In genomic region chr11:59226251-59226650, GRCm38 (mm10) we compare ENCODE assay signal across 9 mouse cellular contexts. TPM values are rescaled to one million over a fixed set of nuclear protein-coding genes. Genes with fewer than 3 reads are reported as not detected.
DNase-seq lines count a peak whose midpoint lies in the region; ATAC-seq and TF ChIP-seq lines count a peak whose summit lies in the region.
"Had no signal": no experiment of that assay in that cellular context is flagged by ENCODE, and none has a peak within 500 bp of the region (broad histone marks: within the 10 kb centered on the region; RNA-seq: fewer than 3 reads in every experiment).

No protein-coding gene starts in this region.

- ATAC-seq in liver, embryonic 12.5 days = no peak

- H3K4me1 ChIP-seq in erythroblast, embryonic 14.5 days (ENCODE audit: control insufficient read depth) = peaks cover 78% of the 10 kb centered on the region
- peaks cover 76% of the 10 kb centered on the region for H3K4me1 ChIP-seq in liver, embryonic 12.5 days

- intact Hi-C loops in gastrocnemius, adult 2 months (cut with DNase I) = no loop called here

- H3K27ac ChIP-seq in gastrocnemius, adult 2 months = peak overlapping the region; percentile 99
- H3K27ac ChIP-seq in liver, embryonic 12.5 days = peak overlapping the region; percentile 97

- peak overlapping the region; percentile 79 for H3K4me3 ChIP-seq in gastrocnemius, adult 2 months
- H3K4me3 ChIP-seq in erythroblast, embryonic 14.5 days (replicated peaks) = peak overlapping the region; percentile 88
- H3K4me3 ChIP-seq in liver, embryonic 12.5 days = peak overlapping the region; percentile 96

- H3K27me3 ChIP-seq in erythroblast, embryonic 14.5 days (ENCODE audit: control insufficient read depth) = no peaks in the 10 kb centered on the region
- H3K27me3 ChIP-seq in liver, embryonic 12.5 days (replicated peaks) = no peaks in the 10 kb centered on the region

- WGBS in liver, embryonic 12.5 days (ENCODE audit: insufficient replicate concordance) = 50% methylated on average over 3 of the region's 3 CpGs

- TF ChIP-seq CTCF in gastrocnemius, adult 2 months (IDR thresholded peaks at IDR 0.05) = no peak

- H3K4me2 ChIP-seq in liver, embryonic 12.5 days = peak overlapping the region; percentile 86

- no peaks in the 10 kb centered on the region for H3K9me3 ChIP-seq in erythroblast, embryonic 14.5 days (ENCODE audit: control insufficient read depth, low read length)
- H3K9me3 ChIP-seq in liver, embryonic 12.5 days (replicated peaks) = no peaks in the 10 kb centered on the region

- H3K36me3 ChIP-seq in erythroblast, embryonic 14.5 days (ENCODE audit: control insufficient read depth) = peaks cover 50% of the 10 kb centered on the region
- peaks cover 32% of the 10 kb centered on the region for H3K36me3 ChIP-seq in liver, embryonic 12.5 days

- no peak for DNase-seq in gastrocnemius, adult 2 months
- no peak for DNase-seq in gastrocnemius, postnatal 4 days (ENCODE audit: low spot score in 2 of 2)
- peak; percentile 71 for DNase-seq in 3T3-L1 (ENCODE audit: low read depth, low spot score)
- DNase-seq in T-cell, adult 2 months (ENCODE audit: low spot score) = no peak
- DNase-seq in layer of hippocampus, postnatal 14 days (ENCODE audit: low spot score in 2 of 2) = no peak
- DNase-seq in frontal cortex, postnatal 25 days (ENCODE audit: low spot score in 2 of 2) = no peak

- H3K9ac ChIP-seq in liver, embryonic 12.5 days = peak overlapping the region; percentile 99

RNA-seq across cellular contexts. Expression of gene Arf1, which starts 1.8 kb away (rescaled TPM):
- 100 to 1,000 TPM; 226 to 229 TPM for total RNA-seq in gastrocnemius, adult 2 months (2021)
- 100 to 1,000 TPM; 264 to 267 TPM for total RNA-seq in gastrocnemius, postnatal 4 days (2021)
- polyA plus RNA-seq in erythroblast, embryonic 14.5 days (2012) = 10.0 and 10.5 TPM in 2 replicates
- polyA plus RNA-seq in liver, embryonic 12.5 days (2016; fragmentation: Nextera tagmentation; extraction: Ambion mirVana) = 341 TPM in 2 replicates
- total RNA-seq in layer of hippocampus, postnatal 14 days (2021) = 100 to 1,000 TPM; 504 to 527 TPM

RNA-seq across cellular contexts. Expression of gene 2310033P09Rik, which starts 18.1 kb away (rescaled TPM):
- 1 to 10 TPM; 2.6 to 3.0 TPM for total RNA-seq in gastrocnemius, adult 2 months (2021)
- 1 to 10 TPM; 7.8 to 8.1 TPM for total RNA-seq in gastrocnemius, postnatal 4 days (2021)
- polyA plus RNA-seq in erythroblast, embryonic 14.5 days (2012) = 6.9 and 8.6 TPM in 2 replicates
- polyA plus RNA-seq in liver, embryonic 12.5 days (2016; fragmentation: Nextera tagmentation; extraction: Ambion mirVana) = 25.1 and 26.6 TPM in 2 replicates
- 10 to 100 TPM; 22.9 to 28.8 TPM for total RNA-seq in layer of hippocampus, postnatal 14 days (2021)

RNA-seq across cellular contexts. Expression of gene Mrpl55, which starts 24.0 kb away (rescaled TPM):
- total RNA-seq in gastrocnemius, adult 2 months (2021) = 10 to 100 TPM; 49.7 to 71.0 TPM
- 10 to 100 TPM; 29.8 to 35.1 TPM for total RNA-seq in gastrocnemius, postnatal 4 days (2021)
- polyA plus RNA-seq in erythroblast, embryonic 14.5 days (2012) = 4.0 and 5.3 TPM in 2 replicates
- 78.3 and 82.8 TPM in 2 replicates for polyA plus RNA-seq in liver, embryonic 12.5 days (2016; fragmentation: Nextera tagmentation; extraction: Ambion mirVana)
- 10 to 100 TPM; 37.1 to 41.8 TPM for total RNA-seq in layer of hippocampus, postnatal 14 days (2021)

RNA-seq across cellular contexts. Expression of gene Guk1, which starts 34.2 kb away (rescaled TPM):
- 10 to 100 TPM; 25.4 to 28.7 TPM for total RNA-seq in gastrocnemius, adult 2 months (2021)
- total RNA-seq in gastrocnemius, postnatal 4 days (2021) = 10 to 100 TPM; 27.4 to 29.9 TPM
- polyA plus RNA-seq in erythroblast, embryonic 14.5 days (2012) = 1.9 and 3.8 TPM in 2 replicates
- 73.7 and 81.3 TPM in 2 replicates for polyA plus RNA-seq in liver, embryonic 12.5 days (2016; fragmentation: Nextera tagmentation; extraction: Ambion mirVana)
- 100 to 1,000 TPM; 124 to 128 TPM for total RNA-seq in layer of hippocampus, postnatal 14 days (2021)

RNA-seq across cellular contexts. Expression of gene Gjc2, which starts 43.2 kb away (rescaled TPM):
- total RNA-seq in gastrocnemius, adult 2 months (2021) = under 1 TPM; 0.10 to 0.20 TPM
- total RNA-seq in gastrocnemius, postnatal 4 days (2021) = 1 to 10 TPM; 1.7 to 2.1 TPM
- polyA plus RNA-seq in erythroblast, embryonic 14.5 days (2012) = 0.03 TPM in 1 of 2 replicates, not detected in the other
- 0.10 and 0.14 TPM in 2 replicates for polyA plus RNA-seq in liver, embryonic 12.5 days (2016; fragmentation: Nextera tagmentation; extraction: Ambion mirVana)
- 10 to 100 TPM; 20.6 to 21.1 TPM for total RNA-seq in layer of hippocampus, postnatal 14 days (2021)
- total RNA-seq: hematopoietic stem cell, adult 5-6 weeks had no signal
